Mouse (Mus musculus) G1E (cell line): Measurements from ENCODE around the gene Nudc. TPM values are rescaled to one million over a fixed set of nuclear protein-coding genes. Genes with fewer than 3 reads are reported as not detected.

Source experiments
- ATAC-seq: 2 replicates; pipeline ENCODE4 v1.8.0; 2016; ENCODE audit warnings: mild to moderate bottlenecking; ENCODE audit not compliant: insufficient number of reproducible peaks, poor library complexity, low FRiP score, severe bottlenecking; ENCODE audit errors: extremely low read depth
- DNase-seq: peaks from one replicate; pipeline ENCODE4 v3.0.0; 2012; ENCODE audit warnings: low spot score
- H3K27me3 ChIP-seq: 2 replicates; pipeline ENCODE4 v1.6.1; 2012; ENCODE audit warnings: mild to moderate bottlenecking, low read length, inconsistent platforms; ENCODE audit not compliant: insufficient read depth
- H3K36me3 ChIP-seq: replicated peaks from 2 replicates; pipeline ENCODE3; 2012; ENCODE audit warnings: mild to moderate bottlenecking, inconsistent platforms
- H3K4me1 ChIP-seq: 2 replicates; pipeline ENCODE4 v1.6.1; 2012; ENCODE audit warnings: low read depth, low read length, inconsistent platforms, mixed read lengths; ENCODE audit not compliant: insufficient read depth
- H3K4me3 ChIP-seq: 2 replicates; pipeline ENCODE4 v1.5.1; 2012; ENCODE audit warnings: low read depth, mild to moderate bottlenecking, inconsistent platforms, low read length, moderate library complexity, mixed read lengths
- H3K9me3 ChIP-seq: replicated peaks from 2 replicates; pipeline ENCODE4 v1.6.1; 2012; ENCODE audit warnings: inconsistent platforms
- CTCF ChIP-seq: IDR thresholded peaks from 2 replicates; pipeline ENCODE4 v1.5.1; 2012; ENCODE audit warnings: low read depth, low read length, inconsistent platforms, mixed read lengths
- GATA1 ChIP-seq: IDR thresholded peaks from 2 replicates; pipeline ENCODE4 v1.6.1; 2012; ENCODE audit warnings: borderline replicate concordance, low read length, inconsistent platforms, mixed read lengths
- GATA2 ChIP-seq: IDR thresholded peaks from 2 replicates; pipeline ENCODE4 v1.6.1; 2012; ENCODE audit warnings: low read depth, low read length, inconsistent platforms, borderline replicate concordance
- POLR2AphosphoS5 ChIP-seq: IDR thresholded peaks from 2 replicates; pipeline ENCODE4 v1.6.1; 2012; ENCODE audit warnings: low read depth, low read length, inconsistent platforms; ENCODE audit not compliant: insufficient replicate concordance
- TAL1 ChIP-seq: conservative IDR thresholded peaks from 2 replicates; pipeline ENCODE4 v1.6.1; 2012; ENCODE audit warnings: low read depth, low read length, inconsistent platforms, mixed read lengths
- polyA plus RNA-seq: library from polyadenylated mRNA; stranded (reverse); fragments of >175 nt; gene quantifications from 2 replicates; pipeline ENCODE4 v1.2.3, GENCODE M21; 2012
- total RNA-seq, 2 experiments: library from RNA; stranded (forward) in 1 of 2; stranded (reverse) in 1 of 2; fragments of 200-1000 nt in 1 of 2; fragments of >200 nt in 1 of 2; fragmentation: Nextera tagmentation in 1 of 2; gene quantifications; 2 replicates each; pipeline ENCODE4 v1.2.3; 2014 to 2017

Gene Nudc
- total and polyA plus RNA-seq, 3 experiments = 150 to 629 (median 220) TPM

DNA sequence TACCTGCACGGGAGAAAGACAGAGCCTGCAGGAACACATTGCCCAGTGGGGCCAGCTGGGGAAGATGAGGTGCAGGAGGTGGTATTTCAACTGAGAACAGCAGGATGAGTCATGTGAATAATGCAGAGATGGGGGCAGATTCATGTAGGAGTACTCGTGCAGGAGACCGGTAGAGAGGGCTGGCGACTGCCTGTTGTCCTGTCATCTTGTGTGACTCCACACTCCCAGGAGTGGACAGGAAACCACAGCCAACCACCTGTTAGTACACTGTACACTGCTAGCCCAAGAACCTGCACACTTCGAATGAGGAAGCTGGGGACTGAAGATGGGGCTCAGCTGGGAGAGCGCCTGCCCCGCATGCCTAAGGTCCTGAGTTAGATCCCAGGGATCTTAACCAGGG, 44.3 kb downstream of the Nudc start:
- Histone ChIP-seq H3K9me3 (peaks cover 11% of the 10 kb centered on the region), H3K4me1 (peaks cover 9% of the 10 kb centered on the region), H3K4me3 (no peak overlapping the region), H3K27me3 (peaks cover 76% of the 10 kb centered on the region), H3K36me3 (no peaks in the 10 kb centered on the region)
- no peak for DNase-seq
- ATAC-seq = no peak
- TF ChIP-seq CTCF = no peak
- TF ChIP-seq GATA1 = no peak
- TF ChIP-seq GATA2 = no peak
- no peak for TF ChIP-seq POLR2AphosphoS5
- no peak for TF ChIP-seq TAL1

DNA sequence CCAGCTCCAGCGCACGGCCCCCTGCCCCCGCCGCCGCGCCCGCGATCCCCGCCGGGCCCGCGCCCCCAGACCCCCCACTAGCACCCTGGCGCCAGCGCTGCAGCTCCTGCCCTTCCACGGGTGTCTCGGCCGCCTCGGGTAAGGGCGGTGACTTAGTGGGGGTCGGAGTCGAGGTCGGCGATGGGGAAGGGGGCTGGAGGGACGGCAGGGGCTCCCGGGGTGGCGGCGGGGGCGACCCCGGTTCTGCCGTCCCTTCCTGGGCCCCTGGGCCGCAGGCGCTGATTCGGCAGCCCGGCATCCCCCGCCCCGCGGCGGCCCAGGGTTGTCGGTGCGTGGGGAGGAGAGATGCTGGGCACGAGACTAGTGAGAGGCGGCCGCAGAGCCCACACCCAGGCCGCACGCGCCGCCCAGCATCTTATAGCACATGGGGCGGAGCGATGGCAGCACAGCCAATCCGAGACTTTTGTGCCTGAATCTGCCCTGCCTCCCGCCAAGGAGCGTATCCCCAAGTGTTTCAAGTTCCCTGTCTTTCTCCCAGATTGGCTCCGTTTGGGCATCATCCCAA, 47.6 kb downstream of the Nudc start, which contains the start of gene Trnp1:
Gene Trnp1, minus strand, starts transcription at position 391 of the 565 bp plus-strand sequence.
- no peak for ATAC-seq
- Histone ChIP-seq H3K36me3 (no peaks in the 10 kb centered on the region), H3K4me3 (no peak within 1 kb of the TSS), H3K9me3 (peaks cover 11% of the 10 kb centered on the region), H3K4me1 (peaks cover 9% of the 10 kb centered on the region; the same call in 1 of the 2 replicates), H3K27me3 (peaks cover 60% of the 10 kb centered on the region)
- DNase-seq = no peak
- TF ChIP-seq POLR2AphosphoS5 (no peak), GATA2 (no peak), TAL1 (no peak), GATA1 (no peak), CTCF (no peak)

DNA sequence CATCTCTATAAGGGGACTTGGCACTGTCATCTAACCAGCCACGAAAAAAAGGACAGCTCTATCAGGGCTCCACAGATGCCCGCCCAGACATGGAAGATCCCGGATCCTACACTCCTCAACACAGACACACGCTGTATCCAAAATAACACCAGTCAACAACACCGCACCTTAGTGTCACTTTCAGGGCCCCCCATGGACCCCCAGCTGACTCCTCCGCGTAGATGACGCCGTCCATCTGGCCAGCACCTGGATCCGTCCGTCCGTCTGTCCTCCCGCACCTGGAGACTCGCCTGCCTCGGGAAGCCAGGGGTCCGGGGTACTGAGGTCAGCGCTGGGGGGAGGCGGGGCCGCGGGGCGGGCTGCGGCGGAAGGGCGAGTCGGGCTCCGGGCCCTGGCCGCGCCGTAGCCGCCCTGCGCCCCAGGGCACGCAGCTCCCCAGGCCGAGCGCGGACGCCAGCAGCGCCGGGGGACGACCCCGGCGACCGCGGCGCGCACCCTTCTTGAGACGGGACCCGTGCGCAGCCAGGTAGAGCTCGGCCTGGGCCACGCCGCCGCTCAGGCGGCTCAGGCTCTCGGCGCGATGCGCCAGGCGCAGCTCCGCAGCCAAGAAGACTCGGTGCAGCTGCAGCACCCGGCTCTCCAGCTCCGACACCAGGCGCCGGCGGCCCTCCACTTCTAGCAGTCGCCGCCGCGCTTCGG, 48.2 kb downstream of the Nudc start:
- Histone ChIP-seq H3K4me1 (peaks cover 9% of the 10 kb centered on the region; the same call in 1 of the 2 replicates), H3K4me3 (no peak overlapping the region), H3K9me3 (peaks cover 11% of the 10 kb centered on the region), H3K36me3 (no peaks in the 10 kb centered on the region), H3K27me3 (peaks cover 61% of the 10 kb centered on the region)
- ATAC-seq (no peak), DNase-seq (no peak)
- TF ChIP-seq TAL1 = no peak
- no peak for TF ChIP-seq CTCF
- TF ChIP-seq GATA2 = no peak
- no peak for TF ChIP-seq GATA1
- no peak for TF ChIP-seq POLR2AphosphoS5

DNA sequence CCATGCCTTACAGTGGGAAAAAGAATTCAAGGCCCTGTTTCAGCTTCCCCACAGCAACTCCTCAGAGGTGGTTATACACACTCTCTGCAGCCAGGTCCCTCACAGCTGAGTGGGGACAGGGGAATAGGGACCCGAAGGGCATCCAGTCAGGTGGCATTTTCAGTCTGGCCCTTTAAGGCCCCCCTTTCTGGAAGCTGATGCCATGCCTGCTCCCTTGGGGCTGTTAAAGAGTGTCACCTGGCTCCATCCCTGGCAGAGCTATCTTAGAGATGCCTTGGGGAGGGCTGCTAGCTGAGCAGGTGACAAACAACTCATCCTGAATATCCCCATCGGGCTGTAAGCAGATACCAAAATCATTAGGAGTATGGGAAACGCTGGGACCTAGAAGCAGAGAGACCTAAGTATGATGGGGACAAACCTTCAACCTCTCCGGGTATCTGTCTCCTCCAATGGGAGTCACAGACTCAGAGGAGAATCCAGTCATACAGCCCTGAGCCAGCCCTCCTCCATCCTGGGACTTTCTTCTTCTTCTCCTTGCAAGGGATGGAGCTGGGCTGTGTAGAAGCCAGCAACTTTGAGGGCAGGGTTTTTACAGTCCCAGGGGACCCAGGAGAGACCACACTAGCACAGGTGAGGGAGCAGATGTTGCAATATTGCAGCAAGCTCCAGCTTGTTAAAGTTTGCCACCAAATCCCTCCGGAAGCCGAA, 48.9 kb downstream of the Nudc start:
- ATAC-seq (no peak), DNase-seq (no peak)
- Histone ChIP-seq H3K4me1 (peaks cover 9% of the 10 kb centered on the region; the same call in 1 of the 2 replicates), H3K27me3 (peaks cover 60% of the 10 kb centered on the region), H3K36me3 (no peaks in the 10 kb centered on the region), H3K4me3 (no peak overlapping the region), H3K9me3 (peaks cover 11% of the 10 kb centered on the region)
- no peak for TF ChIP-seq CTCF
- no peak for TF ChIP-seq GATA1
- TF ChIP-seq GATA2 = no peak

DNA sequence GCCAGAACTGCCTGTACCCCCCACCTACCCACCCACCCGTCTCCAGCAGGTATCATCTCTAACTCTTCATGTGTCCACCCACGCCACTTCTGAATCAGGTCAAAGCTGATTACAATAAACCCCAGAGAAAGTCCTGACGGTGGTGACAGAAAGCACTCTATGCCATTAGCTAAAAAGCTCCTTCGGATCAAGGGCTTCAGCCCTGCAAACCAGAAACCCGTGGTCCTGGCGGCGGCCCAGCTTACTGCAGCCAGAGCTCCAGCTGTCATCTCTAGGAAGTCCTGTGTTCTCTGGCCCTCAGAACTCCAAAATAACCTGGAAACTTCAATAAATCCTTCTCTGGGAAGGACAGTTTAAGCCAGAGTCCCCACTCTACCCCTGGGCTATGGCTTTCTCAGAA, 50.1 kb downstream of the Nudc start:
- Histone ChIP-seq H3K36me3 (no peaks in the 10 kb centered on the region), H3K4me3 (no peak overlapping the region), H3K27me3 (peaks cover 57% of the 10 kb centered on the region), H3K9me3 (peaks cover 11% of the 10 kb centered on the region), H3K4me1 (0 out of 2 replicates have a peak, but pooled peaks cover 3% of the 10 kb centered on the region)
- ATAC-seq = no peak
- DNase-seq = no peak
- TF ChIP-seq GATA1 (no peak), TAL1 (no peak), GATA2 (no peak), POLR2AphosphoS5 (no peak), CTCF (no peak)

DNA sequence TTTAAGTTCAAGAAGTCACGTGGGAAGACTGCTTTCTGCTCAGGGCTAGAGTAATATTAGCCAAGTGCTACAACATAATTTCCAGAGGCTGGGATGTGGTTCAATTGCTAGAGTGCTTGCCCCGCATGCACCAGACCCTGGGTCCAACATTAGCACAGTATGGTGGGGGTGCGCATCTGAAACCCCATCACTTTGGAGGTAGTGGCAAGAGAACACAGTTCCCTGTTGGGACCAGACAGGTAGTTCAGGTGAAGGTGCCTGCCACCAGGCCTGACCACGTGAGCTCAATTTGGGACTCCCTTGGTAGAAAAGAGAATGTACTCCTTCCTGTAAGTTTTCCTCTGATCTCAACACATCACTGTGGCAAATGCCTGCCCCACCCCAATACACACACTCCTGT, 50.9 kb downstream of the Nudc start:
- no peak for ATAC-seq
- Histone ChIP-seq H3K4me3 (no peak overlapping the region), H3K9me3 (peaks cover 11% of the 10 kb centered on the region), H3K36me3 (no peaks in the 10 kb centered on the region), H3K4me1 (0 out of 2 replicates have a peak, but pooled peaks cover 3% of the 10 kb centered on the region), H3K27me3 (peaks cover 51% of the 10 kb centered on the region)
- no peak for DNase-seq
- TF ChIP-seq CTCF (no peak), GATA2 (no peak), TAL1 (no peak), POLR2AphosphoS5 (no peak), GATA1 (no peak)
